Mouse (Mus musculus) hindbrain, embryonic 15.5 days (tissue): Measurements from ENCODE around the gene Foxp1. TPM values are rescaled to one million over a fixed set of nuclear protein-coding genes. Genes with fewer than 3 reads are reported as not detected.

Source experiments
- ATAC-seq: fragments of 200-750 bp; cut with Nextera tagmentation; 2 replicates; pipeline ENCODE4 v1.8.0; 2017; ENCODE audit warnings: low read depth, moderate number of reproducible peaks, moderate TSS enrichment; ENCODE audit not compliant: low FRiP score
- H3K27ac ChIP-seq: fragments of 300-500 bp; sonication (generic); replicated peaks from 2 replicates; pipeline ENCODE4 v1.5.1; 2015; ENCODE audit warnings: mild to moderate bottlenecking, inconsistent platforms
- H3K27me3 ChIP-seq: fragments of 300-500 bp; sonication (generic); 2 replicates; pipeline ENCODE4 v1.6.1; 2015; ENCODE audit warnings: control low read depth, inconsistent platforms
- H3K36me3 ChIP-seq: fragments of 300-500 bp; sonication (generic); 2 replicates; pipeline ENCODE4 v1.6.1; 2015; ENCODE audit warnings: control low read depth, inconsistent platforms
- H3K4me1 ChIP-seq: fragments of 300-500 bp; sonication (generic); replicated peaks from 2 replicates; pipeline ENCODE4 v1.6.1; 2015; ENCODE audit warnings: control low read depth, inconsistent platforms
- H3K4me2 ChIP-seq: fragments of 300-500 bp; sonication (generic); 2 replicates; pipeline ENCODE4 v1.6.1; 2015; ENCODE audit warnings: moderate library complexity, mild to moderate bottlenecking, inconsistent platforms
- H3K4me3 ChIP-seq: fragments of 300-500 bp; sonication (generic); 2 replicates; pipeline ENCODE4 v1.5.1; 2015; ENCODE audit warnings: mild to moderate bottlenecking, inconsistent platforms
- H3K9ac ChIP-seq: fragments of 300-500 bp; sonication (generic); 2 replicates; pipeline ENCODE4 v1.6.1; 2015; ENCODE audit warnings: inconsistent platforms
- H3K9me3 ChIP-seq: fragments of 300-500 bp; sonication (generic); 2 replicates; pipeline ENCODE4 v1.6.1; 2016; ENCODE audit warnings: control low read depth, inconsistent platforms
- WGBS: fragments of 180-500 bp; shearing (Covaris S2); methylation state at CpG from one replicate; pipeline ENCODE4 v1.1.7; 2015; 5-methylcytosine and 5-hydroxymethylcytosine counted together
- polyA plus RNA-seq: library from polyadenylated mRNA; unstranded; fragments of >200 nt; fragmentation: Nextera tagmentation; extraction: Ambion mirVana; gene quantifications from 2 replicates; pipeline ENCODE4 v1.2.1, GENCODE M21; 2015

Gene Foxp1
- polyA plus RNA-seq, 1 experiment from 2014 or later, result 74.2 TPM

- peaks cover 26% of the 10 kb centered on the region for H3K4me1 ChIP-seq
- H3K4me3 ChIP-seq, result no peak overlapping the region
- 27% methylated on average over 6 of the region's 6 CpGs for WGBS
- no peak overlapping the region for H3K9ac ChIP-seq
- H3K36me3 ChIP-seq, result no peaks in the 10 kb centered on the region
- H3K4me2 ChIP-seq, result no peak overlapping the region
- H3K27me3 ChIP-seq, result no peaks in the 10 kb centered on the region
- peak overlapping the region; percentile 51; the same call in 1 of the 2 replicates for H3K27ac ChIP-seq
- ATAC-seq, result no peak
- H3K9me3 ChIP-seq, result no peaks in the 10 kb centered on the region
These were observed 572.8 kb downstream of the Foxp1 start for GRCm38 (mm10) chr6:98949703-98950191.

GRCm38 (mm10) chr6:98949286-98949685, 573.2 kb downstream of the Foxp1 start:
- Histone ChIP-seq H3K27ac (no peak overlapping the region), H3K4me1 (peaks cover 26% of the 10 kb centered on the region)

GRCm38 (mm10) chr6:98948153-98949141, 574.1 kb downstream of the Foxp1 start:
- Histone ChIP-seq H3K27me3 (no peaks in the 10 kb centered on the region), H3K4me1 (peaks cover 26% of the 10 kb centered on the region), H3K36me3 (no peaks in the 10 kb centered on the region), H3K9ac (no peak overlapping the region), H3K27ac (no peak overlapping the region), H3K4me2 (no peak overlapping the region), H3K9me3 (no peaks in the 10 kb centered on the region), H3K4me3 (no peak overlapping the region)
- ATAC-seq, result no peak
- 55% methylated on average over 21 of the region's 21 CpGs for WGBS

More at GRCm38 (mm10) chr6:98949286-98949685, 573.2 kb downstream of the Foxp1 start:
- Histone ChIP-seq H3K9ac (no peak overlapping the region), H3K27me3 (no peaks in the 10 kb centered on the region), H3K4me3 (no peak overlapping the region), H3K4me2 (no peak overlapping the region), H3K9me3 (no peaks in the 10 kb centered on the region), H3K36me3 (no peaks in the 10 kb centered on the region)
- WGBS, result 51% methylated on average over 7 of the region's 7 CpGs
- ATAC-seq, result no peak

GRCm38 (mm10) chr6:98947486-98948152, 574.9 kb downstream of the Foxp1 start:
- Histone ChIP-seq H3K36me3 (no peaks in the 10 kb centered on the region), H3K4me3 (no peak overlapping the region), H3K27ac (no peak overlapping the region), H3K4me1 (peaks cover 26% of the 10 kb centered on the region), H3K27me3 (no peaks in the 10 kb centered on the region), H3K9me3 (no peaks in the 10 kb centered on the region), H3K4me2 (no peak overlapping the region), H3K9ac (no peak overlapping the region)
- no peak for ATAC-seq
- 49% methylated on average over 11 of the region's 11 CpGs for WGBS

GRCm38 (mm10) chr6:98946731-98947130, 575.8 kb downstream of the Foxp1 start:
- Histone ChIP-seq H3K4me3 (no peak overlapping the region), H3K4me1 (peaks cover 26% of the 10 kb centered on the region), H3K4me2 (no peak overlapping the region), H3K9ac (no peak overlapping the region), H3K9me3 (no peaks in the 10 kb centered on the region), H3K36me3 (no peaks in the 10 kb centered on the region), H3K27me3 (no peaks in the 10 kb centered on the region), H3K27ac (no peak overlapping the region)
- 94% methylated on average over 4 of the region's 4 CpGs for WGBS
- no peak for ATAC-seq

- H3K4me1 ChIP-seq, result peaks cover 26% of the 10 kb centered on the region
- no peaks in the 10 kb centered on the region for H3K36me3 ChIP-seq
- H3K27ac ChIP-seq, result no peak overlapping the region
- 86% methylated on average over 21 of the region's 21 CpGs for WGBS
- no peak overlapping the region for H3K4me2 ChIP-seq
- ATAC-seq, result no peak
- H3K9ac ChIP-seq, result no peak overlapping the region
- H3K27me3 ChIP-seq, result no peaks in the 10 kb centered on the region
- no peak overlapping the region for H3K4me3 ChIP-seq
- no peaks in the 10 kb centered on the region for H3K9me3 ChIP-seq
These were observed 576.8 kb downstream of the Foxp1 start for GRCm38 (mm10) chr6:98945496-98946412.

- Histone ChIP-seq H3K4me1 (peaks cover 9% of the 10 kb centered on the region; the same call in 1 of the 2 replicates), H3K9ac (no peak overlapping the region), H3K27me3 (peaks cover 3% of the 10 kb centered on the region; the same call in 1 of the 2 replicates), H3K4me3 (no peak overlapping the region), H3K36me3 (no peaks in the 10 kb centered on the region), H3K9me3 (no peaks in the 10 kb centered on the region), H3K27ac (no peak overlapping the region), H3K4me2 (no peak overlapping the region)
- 59% methylated on average over 8 of the region's 8 CpGs for WGBS
- ATAC-seq, result no peak
These were observed 584.2 kb downstream of the Foxp1 start for GRCm38 (mm10) chr6:98938348-98938747.

GRCm38 (mm10) chr6:98937513-98937912, 585.0 kb downstream of the Foxp1 start:
- no peak overlapping the region for H3K27ac ChIP-seq
- H3K4me2 ChIP-seq, result no peak overlapping the region
- H3K36me3 ChIP-seq, result no peaks in the 10 kb centered on the region
- no peak for ATAC-seq
- H3K9me3 ChIP-seq, result no peaks in the 10 kb centered on the region
- peaks cover 13% of the 10 kb centered on the region; the same call in 1 of the 2 replicates for H3K4me1 ChIP-seq
- peaks cover 3% of the 10 kb centered on the region; the same call in 1 of the 2 replicates for H3K27me3 ChIP-seq
- no peak overlapping the region for H3K4me3 ChIP-seq
- H3K9ac ChIP-seq, result no peak overlapping the region
- WGBS, result 78% methylated on average over 11 of the region's 11 CpGs

GRCm38 (mm10) chr6:98936377-98936776, 586.1 kb downstream of the Foxp1 start:
- Histone ChIP-seq H3K27ac (no peak overlapping the region), H3K36me3 (no peaks in the 10 kb centered on the region), H3K4me1 (peaks cover 15% of the 10 kb centered on the region), H3K27me3 (peaks cover 3% of the 10 kb centered on the region; the same call in 1 of the 2 replicates), H3K9ac (no peak overlapping the region), H3K9me3 (no peaks in the 10 kb centered on the region), H3K4me3 (no peak overlapping the region), H3K4me2 (no peak overlapping the region)
- no peak for ATAC-seq
- 55% methylated on average over 3 of the region's 3 CpGs for WGBS

GRCm38 (mm10) chr6:98935169-98935568, 587.4 kb downstream of the Foxp1 start:
- H3K4me3 ChIP-seq, result no peak overlapping the region
- no peaks in the 10 kb centered on the region for H3K36me3 ChIP-seq
- H3K9ac ChIP-seq, result no peak overlapping the region
- WGBS, result 96% methylated on average over 8 of the region's 8 CpGs
- H3K27ac ChIP-seq, result no peak overlapping the region
- peaks cover 21% of the 10 kb centered on the region for H3K4me1 ChIP-seq
- H3K4me2 ChIP-seq, result no peak overlapping the region
- peaks cover 3% of the 10 kb centered on the region; the same call in 1 of the 2 replicates for H3K27me3 ChIP-seq
- no peak for ATAC-seq
- H3K9me3 ChIP-seq, result no peaks in the 10 kb centered on the region

GRCm38 (mm10) chr6:98934381-98934780, 588.1 kb downstream of the Foxp1 start:
- 86% methylated on average over 10 of the region's 10 CpGs for WGBS
- peaks cover 3% of the 10 kb centered on the region; the same call in 1 of the 2 replicates for H3K27me3 ChIP-seq
- H3K4me1 ChIP-seq, result peaks cover 21% of the 10 kb centered on the region
- no peak overlapping the region for H3K4me3 ChIP-seq
- no peak overlapping the region for H3K27ac ChIP-seq
- ATAC-seq, result no peak
- no peak overlapping the region for H3K4me2 ChIP-seq
- no peaks in the 10 kb centered on the region for H3K9me3 ChIP-seq
- H3K9ac ChIP-seq, result no peak overlapping the region
- no peaks in the 10 kb centered on the region for H3K36me3 ChIP-seq
